Mouse (Mus musculus): Measurements from ENCODE around the gene Dazap2.
"Not testable (repeated sequence)": the region's sequence is repeated elsewhere in the genome, so short reads cannot be mapped to it uniquely, and the experiment has no call there.

Dazap2 gene

DNA sequence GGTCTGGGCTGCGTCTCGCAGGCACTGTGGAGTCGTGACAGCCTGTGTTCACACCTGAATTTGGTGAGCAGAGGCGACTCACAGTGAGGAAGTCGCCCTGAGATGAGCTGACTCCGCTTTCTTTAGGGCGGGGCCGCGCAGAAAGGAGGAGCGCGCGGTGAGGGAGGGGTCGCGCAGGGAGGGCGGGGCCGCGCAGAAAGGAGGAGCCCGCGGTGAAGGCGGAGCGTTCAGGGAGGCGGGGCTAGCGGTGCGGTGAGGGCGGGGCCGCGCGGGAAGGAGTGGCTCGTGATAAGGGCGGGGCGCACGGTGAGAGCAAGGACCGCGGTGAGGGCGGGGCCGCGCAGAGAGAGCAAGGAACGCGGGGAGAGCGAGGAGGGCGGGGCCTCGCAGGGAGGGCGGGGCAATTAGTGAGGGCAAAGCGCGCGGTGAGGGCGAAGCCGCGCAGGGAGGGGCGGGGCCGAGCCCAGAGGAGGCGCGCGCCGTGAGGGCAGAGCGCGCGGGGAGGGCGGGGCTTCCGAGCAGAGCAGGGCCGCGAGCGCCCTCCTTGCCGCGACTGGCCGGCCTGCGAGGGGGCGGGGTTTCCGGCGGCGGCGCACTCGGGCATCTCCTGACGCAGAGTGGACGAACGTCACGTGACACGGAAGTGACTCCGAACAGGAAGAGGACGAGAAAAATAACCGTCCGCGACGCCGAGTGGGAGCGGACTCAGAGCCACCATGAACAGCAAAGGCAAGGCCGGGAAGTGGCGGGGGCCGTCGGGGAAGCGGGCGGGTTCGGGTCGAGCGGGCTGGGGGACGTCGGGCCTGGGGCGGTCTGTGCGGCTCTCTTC is at the start of gene Dazap2:
Dazap2 (plus strand) TSS at position 354 of the 829 bp plus-strand sequence.
- peak; percentile 100 for DNase-seq

GRCm38 (mm10) chr15:100566531-100566930 is 48.6 kb upstream of the Dazap2 start:
- no peak for DNase-seq

DNA sequence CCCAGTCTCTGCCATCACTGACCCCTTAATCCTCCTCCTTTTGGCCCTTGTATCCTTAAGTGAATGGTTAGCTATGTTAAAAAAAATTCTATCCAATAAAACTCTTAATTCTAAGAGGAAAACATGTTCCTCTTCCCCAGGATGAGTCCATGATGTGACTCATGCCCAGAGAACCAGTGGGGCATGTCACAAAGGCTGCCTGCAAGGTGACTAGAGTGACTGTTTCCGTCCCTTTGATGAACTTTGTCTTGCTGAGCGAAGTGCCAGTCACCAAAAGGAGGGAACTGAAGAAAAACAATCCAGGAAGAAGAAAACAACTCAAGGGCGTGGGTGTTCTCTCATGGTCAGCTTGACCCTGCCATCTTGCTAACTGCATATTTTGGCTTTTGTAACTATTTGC is 45.9 kb upstream of the Dazap2 start:
- DNase-seq, result no peak

DNA sequence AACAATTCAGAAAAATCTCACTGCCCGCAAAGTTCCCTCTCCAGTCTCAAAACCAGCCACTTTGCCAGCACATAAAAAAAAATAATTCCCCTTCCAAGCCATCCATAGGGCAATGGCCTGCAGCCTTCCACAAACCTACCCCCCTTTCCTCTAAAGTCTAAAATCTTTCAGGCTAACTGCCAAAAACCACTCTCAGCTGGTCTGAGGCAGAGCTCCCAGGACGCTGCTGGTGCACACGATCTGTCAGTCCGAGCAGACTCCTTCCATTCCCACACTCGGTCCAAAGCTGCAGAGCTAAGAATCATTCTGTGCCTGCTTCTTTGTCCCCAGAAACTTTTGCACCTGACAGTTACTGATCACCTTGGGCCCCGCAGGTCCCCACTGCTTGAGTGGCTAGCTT is 41.2 kb upstream of the Dazap2 start:
- DNase-seq, result peak; percentile 63

DNA sequence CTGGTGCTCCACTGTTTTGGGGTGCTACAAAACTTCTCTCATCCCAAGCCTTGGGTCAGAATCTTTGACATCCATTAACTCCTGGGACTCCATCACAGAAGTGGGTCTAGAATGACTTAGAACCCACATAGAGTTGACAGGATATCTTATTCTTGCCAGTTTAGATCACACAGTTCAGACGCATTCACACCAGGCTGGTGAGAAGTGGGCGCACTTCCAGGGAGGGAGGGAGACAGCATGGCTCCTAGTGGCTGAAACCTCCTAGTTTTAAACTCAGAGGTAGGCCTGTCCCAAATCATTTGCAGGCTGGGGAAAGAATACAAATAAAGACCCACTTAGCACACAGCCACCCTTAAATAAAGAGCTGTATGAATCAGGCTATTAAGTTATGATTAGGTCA is 40.8 kb upstream of the Dazap2 start:
- DNase-seq, result peak; percentile 47

DNA sequence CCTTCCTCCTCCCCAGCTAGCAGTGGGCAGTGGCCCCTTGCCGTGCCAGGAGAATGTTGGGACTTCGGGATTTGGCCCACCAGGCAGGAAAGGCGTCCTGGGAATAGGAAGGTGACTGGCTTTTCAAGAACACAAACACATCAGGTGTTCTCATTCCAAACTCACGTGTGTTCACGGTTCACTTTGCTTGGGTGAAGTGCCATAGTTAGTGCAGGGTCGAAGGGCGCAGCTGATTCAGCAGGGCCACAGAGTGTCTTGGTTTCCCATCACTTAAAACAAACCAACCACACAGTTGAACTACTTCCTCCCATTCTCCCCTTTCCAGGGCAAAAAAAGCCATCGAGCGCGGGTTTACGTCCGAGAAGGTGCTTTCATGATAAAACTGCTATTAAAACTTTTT is 39.8 kb upstream of the Dazap2 start:
- DNase-seq, result peak; percentile 55

GRCm38 (mm10) chr15:100576392-100576791 is 38.8 kb upstream of the Dazap2 start:
- DNase-seq, result no peak

DNA sequence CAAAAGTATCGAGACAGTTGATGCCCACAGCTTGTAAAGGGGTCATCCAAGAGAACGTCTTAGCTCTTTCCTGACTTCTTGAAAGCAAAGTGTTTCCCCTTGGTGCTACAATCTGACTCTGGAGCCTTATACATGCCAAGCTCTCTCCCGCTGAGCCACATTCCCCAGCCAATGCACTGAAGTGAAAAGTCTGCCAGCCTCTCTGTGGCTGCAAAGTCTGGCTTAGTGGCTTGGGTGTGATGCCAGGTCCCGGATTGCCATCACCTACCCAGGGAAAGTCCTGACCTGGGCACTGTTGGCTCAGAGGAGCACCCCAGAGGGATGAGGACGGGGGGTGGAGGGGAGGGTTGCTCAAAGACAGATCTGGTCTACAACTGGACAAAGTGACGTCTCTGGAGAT is 38.3 kb upstream of the Dazap2 start:
- no peak for DNase-seq

DNA sequence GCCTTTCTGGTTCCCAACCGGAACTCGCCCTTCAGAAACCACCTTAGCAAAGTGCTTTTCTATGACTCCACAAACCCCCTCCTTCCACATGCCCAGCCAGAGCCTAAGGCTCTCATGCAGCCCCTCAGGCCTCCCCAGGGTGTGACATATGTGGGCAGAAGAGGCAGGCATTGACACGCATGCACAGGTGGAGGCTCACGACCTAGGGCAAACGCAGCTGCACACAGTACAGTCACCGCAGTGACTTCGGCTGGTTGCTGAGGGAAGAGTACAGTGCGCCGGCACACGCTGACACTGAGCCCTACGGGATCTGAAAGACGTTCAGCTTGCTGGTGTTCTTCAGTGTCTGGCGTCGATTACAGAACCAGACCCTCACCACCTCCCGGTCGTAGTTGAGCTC is 37.2 kb upstream of the Dazap2 start:
- DNase-seq, result no peak

DNA sequence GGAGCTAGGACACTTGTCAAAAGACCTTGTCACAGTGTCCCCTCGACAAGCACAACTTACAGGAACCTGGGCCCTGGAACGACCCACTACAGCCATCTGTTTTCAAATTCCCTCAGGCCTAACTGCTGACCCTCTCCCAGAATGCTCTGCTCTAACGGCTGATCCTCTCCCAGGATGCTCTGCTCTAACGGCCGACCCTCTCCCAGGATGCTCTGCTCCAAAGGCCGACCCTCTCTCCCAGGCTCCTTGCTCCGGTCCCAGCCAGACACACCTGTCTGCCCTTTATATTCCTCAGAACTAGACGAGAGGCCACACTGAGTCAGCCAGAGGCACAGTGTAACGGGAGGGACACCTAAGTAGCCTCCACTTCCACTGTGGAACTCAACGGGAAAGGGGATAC is 35.0 kb upstream of the Dazap2 start:
- no peak for DNase-seq

DNA sequence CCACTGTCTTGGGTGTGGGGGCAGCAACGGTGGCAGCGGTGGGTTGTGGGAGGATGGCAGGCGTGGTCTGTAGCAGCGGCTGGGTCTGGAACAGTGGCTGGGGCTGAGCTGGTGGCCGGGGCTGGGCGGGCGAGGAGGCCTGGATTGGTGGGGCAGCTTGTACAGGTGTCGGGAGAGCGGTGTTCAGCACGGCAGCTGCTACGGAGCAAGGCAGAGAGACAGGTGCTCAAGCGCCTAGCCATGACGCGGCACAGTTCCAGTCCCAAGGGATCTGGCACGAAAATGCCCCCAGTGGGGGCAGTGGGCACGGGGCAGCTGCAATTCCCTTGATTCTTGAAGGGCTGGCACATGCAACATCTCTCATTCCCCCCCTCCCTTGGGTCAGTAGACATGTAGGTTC is 29.2 kb upstream of the Dazap2 start:
- no peak for DNase-seq

DNA sequence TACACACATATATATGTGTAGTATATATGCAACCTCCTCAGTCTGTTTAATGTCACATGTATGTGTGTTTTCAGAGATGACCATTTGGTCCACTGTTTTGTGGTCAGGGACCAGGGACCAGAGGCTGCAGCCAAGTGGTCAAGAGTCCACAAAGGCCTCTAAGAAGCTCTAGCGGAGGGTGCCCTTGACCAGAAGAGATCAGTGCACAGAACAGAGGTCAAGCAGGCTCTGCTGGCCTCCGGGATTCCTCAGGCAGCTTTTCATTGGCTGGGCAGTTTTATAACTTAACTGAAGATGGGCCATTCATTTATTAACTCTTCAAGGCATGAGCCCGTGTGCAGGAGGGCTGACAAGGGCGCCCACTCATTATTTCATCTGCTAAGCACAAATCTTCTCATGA is 28.0 kb upstream of the Dazap2 start:
- DNase-seq, result peak; percentile 67

DNA sequence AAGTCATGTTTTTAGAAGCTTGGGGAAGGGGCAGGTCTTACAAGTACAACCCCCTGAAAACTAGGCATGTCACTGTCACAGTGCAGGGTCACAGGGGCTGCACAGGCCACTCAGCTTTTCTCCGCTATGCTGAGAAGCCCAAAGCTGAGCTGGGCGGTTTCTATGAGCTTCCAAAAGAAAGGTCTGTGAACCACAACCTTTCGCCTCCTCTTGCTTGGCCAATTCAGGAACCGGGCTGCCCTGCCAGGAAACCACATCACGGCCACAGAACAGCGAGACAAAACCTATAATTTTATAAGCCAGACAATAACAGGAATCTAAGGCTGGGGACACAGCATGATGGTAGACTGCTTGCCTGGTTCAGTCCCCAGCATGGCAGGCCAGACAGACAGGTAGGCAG is 26.9 kb upstream of the Dazap2 start:
- DNase-seq, result no peak

- DNase-seq, result no peak
Observed at GRCm38 (mm10) chr15:100590436-100590835, 24.7 kb upstream of the Dazap2 start.

DNA sequence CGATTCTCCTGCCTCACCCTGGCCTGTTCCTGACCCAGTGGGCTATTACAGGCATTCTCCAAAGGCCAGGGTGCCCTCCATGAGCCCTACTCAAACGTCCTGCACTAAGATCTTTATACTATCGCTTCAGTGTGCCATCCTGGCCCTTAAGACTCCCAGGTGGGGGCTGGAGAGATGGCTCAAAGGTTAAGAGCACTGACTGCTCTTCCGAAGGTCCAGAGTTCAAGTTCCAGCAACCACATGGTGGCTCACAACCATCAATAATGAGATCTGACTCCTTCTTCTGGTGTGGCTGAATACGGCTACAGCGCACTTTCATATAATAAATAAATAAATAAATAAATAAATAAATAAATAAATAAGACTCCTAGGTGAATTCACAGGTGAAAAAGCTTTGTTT is 22.3 kb upstream of the Dazap2 start:
- no peak for DNase-seq

DNA sequence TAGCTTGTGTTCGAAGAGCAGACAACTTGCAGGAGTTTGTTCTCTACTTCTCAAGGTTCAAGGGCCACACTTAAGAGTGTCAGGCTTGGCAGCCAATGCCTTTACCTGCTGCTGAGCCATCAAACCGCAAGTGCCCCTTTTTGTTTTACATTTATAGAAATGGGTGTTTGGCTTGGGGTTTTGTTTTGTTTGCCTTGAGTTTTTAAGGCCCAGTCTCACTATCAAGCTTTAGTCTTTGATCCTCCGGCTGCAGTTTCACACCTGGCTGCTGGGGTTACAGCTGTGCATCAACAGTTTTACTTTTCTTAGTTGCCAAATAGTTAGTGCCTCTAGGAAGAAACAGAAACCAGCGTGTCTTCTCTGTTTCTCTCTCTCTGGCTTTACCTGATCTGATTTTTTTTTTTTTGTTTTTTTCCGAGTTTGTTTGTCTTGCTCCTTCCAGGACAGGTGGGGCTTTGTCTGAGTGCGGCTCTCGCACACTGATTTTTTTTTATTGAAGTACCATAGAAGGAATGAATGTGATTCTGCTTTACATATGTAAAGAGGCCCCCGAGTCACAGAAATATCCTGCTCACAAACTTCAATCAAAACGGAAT is 16.8 kb upstream of the Dazap2 start:
- DNase-seq, result no peak

DNA sequence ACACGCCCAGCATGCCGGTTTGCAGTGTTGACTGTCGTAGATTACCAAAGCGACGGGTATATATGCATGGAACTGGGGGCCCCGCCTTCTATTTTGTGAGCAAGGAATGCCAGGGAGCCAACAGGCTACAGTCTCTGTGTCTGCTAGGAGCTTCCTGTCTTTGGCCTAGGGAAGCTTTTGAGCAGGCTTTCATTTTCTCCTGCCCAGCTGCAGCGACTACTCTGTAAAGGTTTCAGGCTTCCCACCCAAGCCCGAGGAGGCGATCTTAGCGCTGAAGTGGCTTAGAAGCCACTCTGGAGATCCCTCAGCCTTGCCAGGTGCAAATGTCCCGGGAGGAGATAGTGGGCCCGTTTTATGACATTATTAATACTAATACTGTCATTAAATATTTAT is 16.3 kb upstream of the Dazap2 start:
- DNase-seq, result peak; percentile 76

GRCm38 (mm10) chr15:100599276-100600046 is 15.7 kb upstream of the Dazap2 start, which contains the start of gene Pou6f1:
Gene Pou6f1, minus strand, starts transcription at chr15:100599984.
- peak; percentile 85 for DNase-seq

DNA sequence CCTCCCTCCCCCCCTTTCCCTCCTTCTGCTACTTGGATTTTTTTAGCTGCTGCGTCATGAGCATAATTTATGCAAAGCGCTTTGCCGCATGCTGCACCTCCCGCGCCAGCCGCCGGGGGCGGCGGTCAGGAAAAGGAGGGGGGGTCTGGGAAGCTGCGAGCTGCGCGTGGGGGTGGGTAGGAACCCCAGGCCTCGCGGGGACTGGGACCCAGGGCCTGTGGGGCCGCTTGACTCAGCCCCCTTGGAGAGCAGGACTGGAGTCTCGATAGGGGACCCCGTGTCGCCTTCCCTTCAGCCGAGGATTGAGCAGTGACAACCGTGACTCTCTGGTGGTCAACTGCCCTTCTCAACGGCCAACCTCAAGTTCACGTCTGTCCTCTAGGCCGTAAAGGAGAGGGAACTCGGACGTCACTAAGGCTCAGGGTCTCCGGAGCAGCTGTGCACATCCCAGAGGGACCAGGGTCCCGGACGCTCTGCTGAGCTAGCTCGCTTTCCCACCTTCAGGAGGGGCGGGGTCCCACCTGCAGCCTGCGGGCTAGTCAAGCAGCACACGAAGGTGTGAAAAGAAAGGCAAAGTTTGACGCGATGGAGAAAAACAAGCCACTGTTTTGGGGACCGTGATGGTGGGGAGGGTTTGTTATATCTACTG is 15.0 kb upstream of the Dazap2 start:
- peak; percentile 89 for DNase-seq

GRCm38 (mm10) chr15:100600696-100601272 is 14.4 kb upstream of the Dazap2 start:
- DNase-seq, result peak; percentile 33

DNA sequence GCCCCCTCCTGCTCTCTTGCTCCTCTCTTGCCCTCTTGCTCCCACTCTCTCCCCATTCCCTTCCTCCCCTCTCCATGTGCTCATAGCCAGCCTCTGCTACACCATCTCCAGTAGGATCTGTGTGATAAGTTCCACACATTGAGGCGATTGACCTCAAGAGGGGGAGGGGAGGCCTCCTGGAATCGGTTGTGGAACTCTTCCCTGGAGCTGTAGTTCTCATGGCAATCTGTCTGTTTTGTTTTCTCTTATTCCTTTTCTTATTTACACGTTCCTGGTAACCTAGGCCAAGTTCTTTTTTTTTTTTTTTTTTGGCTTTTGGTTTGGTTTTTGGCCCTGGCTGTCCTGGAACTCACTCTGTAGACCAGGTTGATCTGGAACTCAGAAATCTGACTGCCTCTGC is 13.5 kb upstream of the Dazap2 start:
- no peak for DNase-seq

GRCm38 (mm10) chr15:100606677-100607076 is 8.5 kb upstream of the Dazap2 start:
- DNase-seq, result not testable (repeated sequence)

DNA sequence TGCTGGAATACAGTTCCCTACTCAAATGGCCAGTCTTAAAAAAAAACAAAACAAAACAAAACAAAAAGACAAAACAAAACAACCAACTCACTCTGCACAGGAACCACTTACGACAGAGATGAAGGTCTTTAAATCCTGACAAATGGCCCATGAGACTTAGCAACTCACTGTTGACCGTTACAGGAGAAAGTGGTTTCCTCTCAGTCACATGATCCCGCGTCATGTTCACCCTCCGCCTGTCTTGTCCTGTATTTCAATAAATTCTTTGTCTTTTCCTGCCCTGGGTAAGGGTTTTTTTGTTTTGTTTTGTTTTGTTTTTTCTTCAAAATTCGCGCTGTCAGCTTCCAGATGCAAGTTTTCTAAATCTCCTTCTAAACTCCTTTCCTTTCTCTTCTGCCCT is 3.2 kb upstream of the Dazap2 start:
- DNase-seq, result no peak
